Mouse (Mus musculus): Measurements from ENCODE around the gene Dock6.
"Not testable (repeated sequence)": the region's sequence is repeated elsewhere in the genome, so short reads cannot be mapped to it uniquely, and the experiment has no call there.

Dock6 gene

GRCm38 (mm10) chr9:21852128-21853091, at the start of gene Dock6:
Dock6 (minus strand) TSS chr9:21852635.
- in situ Hi-C loops (cut with MboI; ENCODE audit: low pct_unique_long_range_greater_than_20kb in 1 of 2, low sequenced_read_pairs in 2 of 2, unreplicated experiment in 1 of 2) = no loop called here

DNA sequence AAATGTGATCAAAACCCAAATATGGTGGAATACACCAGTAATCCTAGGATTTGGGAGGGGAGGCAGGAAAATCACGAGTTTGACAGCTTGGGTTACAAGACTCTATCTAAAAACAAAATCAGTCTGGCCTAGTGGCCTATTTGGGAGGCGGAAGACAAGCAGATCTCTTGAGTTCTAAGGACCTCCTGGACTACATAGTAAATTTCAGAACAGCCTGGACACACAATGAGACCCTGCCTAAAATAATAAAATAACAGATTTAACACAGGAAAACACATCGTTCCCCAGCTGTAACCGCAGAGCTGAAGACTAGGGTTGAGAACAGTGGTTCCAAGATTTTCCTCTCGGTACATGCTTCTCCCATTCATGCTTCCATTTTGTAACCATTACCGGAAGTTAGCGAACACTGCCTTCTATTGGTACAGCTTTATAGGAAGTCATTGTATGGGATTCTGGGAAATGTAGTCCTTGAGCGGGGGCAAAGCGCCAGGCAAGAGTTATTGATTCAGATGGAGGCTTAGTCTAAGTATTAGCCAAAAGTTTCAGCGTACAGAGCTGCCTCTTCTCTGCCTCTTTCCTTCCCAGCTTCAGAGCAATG, 48.9 kb upstream of the Dock6 start:
- in situ Hi-C loops (cut with MboI; ENCODE audit: low pct_unique_long_range_greater_than_20kb in 1 of 2, low sequenced_read_pairs in 2 of 2, unreplicated experiment in 1 of 2) = no loop called here

DNA sequence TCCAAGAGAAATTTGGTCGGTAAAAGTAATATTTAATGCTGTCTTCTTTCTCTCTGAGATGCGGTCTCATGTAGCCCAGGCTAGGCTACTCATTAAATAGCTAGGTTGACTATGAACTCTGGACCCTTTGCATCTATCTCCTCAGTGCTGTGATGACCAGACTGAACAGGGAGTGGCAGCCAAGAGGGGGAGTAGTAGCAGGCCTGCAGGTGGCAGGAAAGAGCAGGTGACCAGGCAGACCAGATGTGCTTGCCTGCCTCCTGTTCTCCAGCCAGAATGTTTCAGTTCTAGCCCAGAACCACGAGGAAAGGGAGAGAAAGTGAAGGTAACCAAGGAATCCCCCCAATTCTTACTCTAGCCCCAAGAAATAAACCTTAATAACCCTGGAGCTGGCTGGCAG, 36.8 kb upstream of the Dock6 start:
- in situ Hi-C loops (cut with MboI; ENCODE audit: low pct_unique_long_range_greater_than_20kb in 1 of 2, low sequenced_read_pairs in 2 of 2, unreplicated experiment in 1 of 2) = no loop called here

DNA sequence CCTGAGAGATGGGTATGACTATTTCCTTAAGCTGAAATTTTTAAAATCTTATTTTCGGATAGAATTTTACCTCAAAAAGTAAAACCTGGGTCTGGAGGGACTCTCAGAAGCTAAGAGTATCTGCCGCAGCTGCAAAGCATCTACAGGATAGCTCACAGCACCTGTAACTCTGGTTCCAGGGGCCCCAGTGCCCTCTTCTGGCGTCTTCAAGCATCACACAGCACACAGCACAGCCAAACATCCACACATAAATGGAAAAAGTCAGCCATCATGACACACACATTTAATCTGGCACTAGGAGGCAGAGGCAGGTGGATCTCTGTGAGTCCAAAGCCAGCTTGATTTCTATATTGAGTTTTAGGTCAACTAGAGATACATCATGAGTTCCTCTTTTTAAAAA, 24.2 kb upstream of the Dock6 start:
- in situ Hi-C loops (cut with MboI; ENCODE audit: low pct_unique_long_range_greater_than_20kb in 1 of 2, low sequenced_read_pairs in 2 of 2, unreplicated experiment in 1 of 2) = no loop called here

GRCm38 (mm10) chr9:21872204-21872603, 19.8 kb upstream of the Dock6 start:
- in situ Hi-C loops (cut with MboI; ENCODE audit: low pct_unique_long_range_greater_than_20kb in 1 of 2, low sequenced_read_pairs in 2 of 2, unreplicated experiment in 1 of 2) = no loop called here

- in situ Hi-C loops (cut with MboI; ENCODE audit: low pct_unique_long_range_greater_than_20kb in 1 of 2, low sequenced_read_pairs in 2 of 2, unreplicated experiment in 1 of 2) = no loop called here
These were observed 18.6 kb upstream of the Dock6 start for GRCm38 (mm10) chr9:21870879-21871524.

GRCm38 (mm10) chr9:21869290-21869689, 16.9 kb upstream of the Dock6 start:
- in situ Hi-C loops (cut with MboI; ENCODE audit: low pct_unique_long_range_greater_than_20kb in 1 of 2, low sequenced_read_pairs in 2 of 2, unreplicated experiment in 1 of 2) = not testable (repeated sequence)

GRCm38 (mm10) chr9:21867726-21868125, 15.3 kb upstream of the Dock6 start:
- in situ Hi-C loops (cut with MboI; ENCODE audit: low pct_unique_long_range_greater_than_20kb in 1 of 2, low sequenced_read_pairs in 2 of 2, unreplicated experiment in 1 of 2) = no loop called here

DNA sequence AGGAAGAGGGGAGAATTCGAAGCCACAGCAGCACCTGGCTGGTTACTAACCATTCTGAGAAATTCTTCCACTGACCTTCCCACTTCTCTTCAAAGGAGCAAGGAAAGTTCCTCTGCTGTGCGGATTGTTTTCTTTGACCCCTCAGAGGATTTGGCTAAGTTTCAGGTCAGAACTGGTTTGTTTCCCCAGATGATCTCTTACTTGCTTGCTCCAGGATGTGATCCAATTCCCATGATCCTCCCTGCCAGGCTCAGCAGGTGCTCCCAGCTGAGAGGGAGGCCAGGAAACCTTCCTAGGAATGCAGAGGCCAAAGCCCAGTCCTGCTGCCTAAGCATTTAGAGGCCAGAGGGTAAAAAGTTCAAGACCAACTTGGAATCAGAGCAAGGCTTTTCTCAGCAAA, 14.2 kb upstream of the Dock6 start:
- in situ Hi-C loops (cut with MboI; ENCODE audit: low pct_unique_long_range_greater_than_20kb in 1 of 2, low sequenced_read_pairs in 2 of 2, unreplicated experiment in 1 of 2) = no loop called here

DNA sequence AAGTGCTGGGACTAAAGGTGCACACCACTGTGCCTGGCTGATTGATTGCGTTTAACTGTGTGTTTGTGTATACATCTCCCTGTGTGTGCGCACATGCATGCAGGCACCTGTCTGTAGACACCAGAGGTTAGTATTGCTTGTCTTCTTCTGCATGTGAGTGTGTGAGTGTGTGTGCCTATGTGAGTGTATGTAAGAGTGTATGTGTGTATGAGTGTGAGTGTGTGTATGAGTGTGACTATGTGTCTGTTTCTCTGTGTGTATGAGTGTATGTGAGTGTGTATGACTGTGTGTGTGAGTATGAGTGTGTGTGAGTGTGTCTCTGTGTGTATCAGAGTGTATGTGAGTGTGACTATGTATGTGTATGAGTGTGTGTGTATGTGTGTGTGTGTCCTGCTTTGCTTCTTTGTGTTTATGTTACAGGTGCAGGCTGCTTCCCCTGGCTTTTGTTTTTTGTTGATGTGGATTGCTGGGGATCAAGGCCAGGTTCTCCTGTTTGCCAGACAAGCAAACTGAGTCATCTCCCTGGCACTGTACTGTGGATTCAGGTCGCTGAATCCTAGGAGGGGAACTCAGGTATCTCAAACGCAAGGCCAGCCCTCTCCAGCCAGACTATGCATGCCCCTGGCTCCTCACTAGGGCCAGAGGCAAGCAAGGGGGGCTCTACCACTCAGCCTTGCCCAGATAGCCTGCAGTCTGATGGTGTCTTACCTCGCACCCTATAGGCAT, 13.4 kb upstream of the Dock6 start:
- in situ Hi-C loops (cut with MboI; ENCODE audit: low pct_unique_long_range_greater_than_20kb in 1 of 2, low sequenced_read_pairs in 2 of 2, unreplicated experiment in 1 of 2) = no loop called here

DNA sequence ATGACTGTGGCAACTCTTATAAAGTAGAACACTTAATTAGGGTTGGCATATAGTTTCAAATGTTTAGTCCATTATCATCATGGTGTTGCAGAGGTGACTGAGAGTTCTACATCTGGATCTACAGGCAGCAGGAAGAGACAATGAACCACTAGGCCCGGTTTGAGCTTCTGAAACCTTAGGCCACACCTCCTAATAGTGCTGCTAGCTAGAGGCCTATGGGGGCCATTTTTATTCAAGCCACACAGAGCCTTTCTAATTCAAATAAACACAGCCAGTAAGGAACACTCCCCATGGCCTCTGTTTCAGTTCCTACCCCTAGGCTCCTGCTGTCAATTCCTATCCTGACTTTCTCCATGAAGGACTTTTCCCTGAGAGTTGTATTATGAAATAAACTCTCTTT, 9.7 kb upstream of the Dock6 start:
- in situ Hi-C loops (cut with MboI; ENCODE audit: low pct_unique_long_range_greater_than_20kb in 1 of 2, low sequenced_read_pairs in 2 of 2, unreplicated experiment in 1 of 2) = no loop called here

DNA sequence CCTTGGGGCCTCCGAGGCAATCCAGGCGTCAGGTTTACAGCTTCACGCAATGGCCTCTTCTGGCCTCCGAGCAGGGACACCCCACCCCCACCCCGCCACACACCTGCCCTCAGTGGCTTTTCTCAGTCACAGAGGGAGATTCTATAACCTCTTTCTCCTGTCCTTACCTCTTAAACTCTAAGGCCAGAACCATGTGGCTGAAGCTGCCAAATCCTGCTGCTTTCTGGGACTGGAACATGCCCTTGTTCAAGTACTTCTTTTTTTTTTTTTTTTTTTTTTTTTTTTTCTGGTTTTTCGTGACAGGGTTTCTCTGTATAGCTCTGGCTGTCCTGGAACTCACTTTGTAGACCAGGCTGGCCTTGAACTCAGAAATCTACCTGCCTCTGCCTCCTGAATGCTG, 7.9 kb upstream of the Dock6 start:
- in situ Hi-C loops (cut with MboI; ENCODE audit: low pct_unique_long_range_greater_than_20kb in 1 of 2, low sequenced_read_pairs in 2 of 2, unreplicated experiment in 1 of 2) = not testable (repeated sequence)

GRCm38 (mm10) chr9:21859606-21860005, 7.2 kb upstream of the Dock6 start:
- in situ Hi-C loops (cut with MboI; ENCODE audit: low pct_unique_long_range_greater_than_20kb in 1 of 2, low sequenced_read_pairs in 2 of 2, unreplicated experiment in 1 of 2) = no loop called here

DNA sequence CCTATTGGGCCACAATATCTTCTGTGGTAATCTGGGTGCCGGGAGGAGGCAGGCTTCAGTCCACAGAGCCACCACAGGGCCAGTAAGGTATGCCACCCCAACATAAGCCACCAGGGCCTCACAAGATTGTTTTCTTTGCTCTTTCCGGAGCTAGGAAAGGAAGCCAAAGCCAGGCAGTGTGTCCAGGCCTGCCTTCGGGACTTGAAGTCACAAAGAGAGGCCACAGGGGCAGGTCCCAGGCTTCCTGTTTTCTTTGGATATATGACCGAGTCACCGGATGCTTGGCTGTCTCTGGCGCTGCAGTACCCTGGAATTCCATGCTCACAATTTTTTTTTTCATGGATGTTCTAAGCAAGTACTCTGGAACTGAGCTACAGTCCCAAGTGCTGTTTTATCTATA, 5.6 kb upstream of the Dock6 start:
- in situ Hi-C loops (cut with MboI; ENCODE audit: low pct_unique_long_range_greater_than_20kb in 1 of 2, low sequenced_read_pairs in 2 of 2, unreplicated experiment in 1 of 2) = no loop called here

GRCm38 (mm10) chr9:21857501-21857900, 5.1 kb upstream of the Dock6 start:
- in situ Hi-C loops (cut with MboI; ENCODE audit: low pct_unique_long_range_greater_than_20kb in 1 of 2, low sequenced_read_pairs in 2 of 2, unreplicated experiment in 1 of 2) = no loop called here

DNA sequence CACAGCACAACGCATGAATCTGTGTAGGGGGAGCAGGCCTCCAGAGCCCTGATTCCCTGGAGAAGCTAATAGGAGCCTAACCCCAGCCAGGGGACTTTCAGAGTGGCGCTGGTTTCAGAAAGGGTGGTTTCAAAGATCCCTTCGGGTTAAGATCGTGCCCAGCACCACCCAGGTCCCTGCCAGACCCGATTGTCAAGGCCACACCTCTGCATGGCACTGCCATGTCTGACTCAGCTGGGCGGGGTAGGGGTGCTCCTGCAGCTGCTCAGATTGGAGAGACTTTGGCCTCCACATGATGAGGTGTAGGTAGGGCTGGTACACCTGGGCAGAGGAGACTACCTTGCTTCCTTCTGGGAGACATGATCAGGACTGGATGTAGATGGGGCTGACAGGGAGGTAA, 2.5 kb upstream of the Dock6 start:
- in situ Hi-C loops (cut with MboI; ENCODE audit: low pct_unique_long_range_greater_than_20kb in 1 of 2, low sequenced_read_pairs in 2 of 2, unreplicated experiment in 1 of 2) = no loop called here

- in situ Hi-C loops (cut with MboI; ENCODE audit: low pct_unique_long_range_greater_than_20kb in 1 of 2, low sequenced_read_pairs in 2 of 2, unreplicated experiment in 1 of 2) = no loop called here
These were observed 1.5 kb upstream of the Dock6 start for GRCm38 (mm10) chr9:21853961-21854360.

GRCm38 (mm10) chr9:21851084-21851483, 1.4 kb downstream of the Dock6 start:
- in situ Hi-C loops (cut with MboI; ENCODE audit: low pct_unique_long_range_greater_than_20kb in 1 of 2, low sequenced_read_pairs in 2 of 2, unreplicated experiment in 1 of 2) = no loop called here

Measured in mouse embryonic stem cell (cell line).